Mouse (Mus musculus) hindbrain, embryonic 10.5 days (tissue): Measurements from ENCODE around the gene Syt9. TPM values are rescaled to one million over a fixed set of nuclear protein-coding genes. Genes with fewer than 3 reads are reported as not detected.
"Not testable (repeated sequence)": the region's sequence is repeated elsewhere in the genome, so short reads cannot be mapped to it uniquely, and the experiment has no call there.

Source experiments
- DNase-seq: peaks from one replicate; pipeline ENCODE4 v3.0.0-alpha.2; 2017; ENCODE audit warnings: low spot score
- H3K27ac ChIP-seq: fragments of 300-500 bp; sonication (generic); 2 replicates; pipeline ENCODE4 v1.5.1; 2016; ENCODE audit warnings: mild to moderate bottlenecking, moderate library complexity
- H3K27me3 ChIP-seq: fragments of 300-500 bp; sonication (generic); 2 replicates; pipeline ENCODE4 v1.6.1; 2016; ENCODE audit warnings: mild to moderate bottlenecking; ENCODE audit not compliant: poor library complexity, insufficient read depth, severe bottlenecking
- H3K36me3 ChIP-seq: fragments of 300-500 bp; sonication (generic); 2 replicates; pipeline ENCODE4 v1.6.1; 2016; ENCODE audit warnings: mild to moderate bottlenecking, moderate library complexity
- H3K4me1 ChIP-seq: fragments of 300-500 bp; sonication (generic); replicated peaks from 2 replicates; pipeline ENCODE4 v1.6.1; 2016; ENCODE audit warnings: mild to moderate bottlenecking
- H3K4me3 ChIP-seq: fragments of 300-500 bp; sonication (generic); 2 replicates; pipeline ENCODE4 v1.5.1; 2016; ENCODE audit warnings: mild to moderate bottlenecking, moderate library complexity
- H3K9me3 ChIP-seq: fragments of 300-500 bp; sonication (generic); 2 replicates; pipeline ENCODE4 v1.6.1; 2016; ENCODE audit warnings: mild to moderate bottlenecking, moderate library complexity
- WGBS: fragments of 180-500 bp; shearing (Covaris S2); methylation state at CpG from one replicate; pipeline ENCODE4 v1.1.7; 2016; 5-methylcytosine and 5-hydroxymethylcytosine counted together
- polyA plus RNA-seq: library from polyadenylated mRNA; unstranded; fragments of >200 nt; fragmentation: Nextera tagmentation; extraction: Ambion mirVana; gene quantifications from 2 replicates; pipeline ENCODE4 v1.2.1, GENCODE M21; 2016

The Syt9 gene
- polyA plus RNA-seq, 1 experiment from 2014 or later = 3.6 TPM

GRCm38 (mm10) chr7:107478979-107479965, 108.7 kb downstream of the Syt9 start:
- Histone ChIP-seq H3K9me3 (no peaks in the 10 kb centered on the region), H3K36me3 (no peaks in the 10 kb centered on the region), H3K27ac (no peak overlapping the region), H3K4me3 (no peak overlapping the region), H3K27me3 (no peaks in the 10 kb centered on the region), H3K4me1 (no peaks in the 10 kb centered on the region)
- 63% methylated on average over 7 of the region's 7 CpGs for WGBS
- DNase-seq = no peak

DNA sequence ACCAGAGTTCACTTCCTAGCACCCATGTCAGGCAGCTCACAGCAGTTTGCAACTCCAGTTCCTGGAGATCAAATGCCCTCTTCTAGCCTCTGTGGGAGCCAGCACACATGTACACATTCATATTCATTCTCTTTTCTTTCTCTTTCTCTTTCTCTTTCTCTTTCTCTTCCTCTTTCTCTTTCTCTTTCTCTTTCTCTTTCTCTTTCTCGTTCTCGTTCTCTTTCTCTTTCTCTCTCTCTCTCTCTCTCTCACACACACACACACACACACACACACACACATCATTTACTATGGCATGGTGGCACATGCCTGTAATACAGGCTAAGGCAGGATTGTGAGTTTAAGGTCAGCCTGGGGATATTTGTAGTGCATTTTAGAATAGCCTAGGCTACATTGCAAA, 115.2 kb downstream of the Syt9 start:
- H3K36me3 ChIP-seq, H3K9me3 ChIP-seq, H3K4me3 ChIP-seq, H3K27ac ChIP-seq, H3K27me3 ChIP-seq, H3K4me1 ChIP-seq, DNase-seq: not testable (repeated sequence)
- 84% methylated on average over 2 of the region's 2 CpGs for WGBS

GRCm38 (mm10) chr7:107495428-107495827, 124.9 kb downstream of the Syt9 start:
- Histone ChIP-seq H3K27ac (no peak overlapping the region), H3K4me1 (no peaks in the 10 kb centered on the region), H3K9me3 (no peaks in the 10 kb centered on the region), H3K36me3 (no peaks in the 10 kb centered on the region), H3K27me3 (no peaks in the 10 kb centered on the region), H3K4me3 (no peak overlapping the region)
- DNase-seq = no peak

GRCm38 (mm10) chr7:107496923-107497322, 126.4 kb downstream of the Syt9 start:
- Histone ChIP-seq H3K36me3 (no peaks in the 10 kb centered on the region), H3K4me3 (no peak overlapping the region), H3K9me3 (no peaks in the 10 kb centered on the region), H3K27me3 (no peaks in the 10 kb centered on the region), H3K27ac (no peak overlapping the region), H3K4me1 (no peaks in the 10 kb centered on the region)
- DNase-seq = no peak
- WGBS = 84% methylated on average over 7 of the region's 7 CpGs

DNA sequence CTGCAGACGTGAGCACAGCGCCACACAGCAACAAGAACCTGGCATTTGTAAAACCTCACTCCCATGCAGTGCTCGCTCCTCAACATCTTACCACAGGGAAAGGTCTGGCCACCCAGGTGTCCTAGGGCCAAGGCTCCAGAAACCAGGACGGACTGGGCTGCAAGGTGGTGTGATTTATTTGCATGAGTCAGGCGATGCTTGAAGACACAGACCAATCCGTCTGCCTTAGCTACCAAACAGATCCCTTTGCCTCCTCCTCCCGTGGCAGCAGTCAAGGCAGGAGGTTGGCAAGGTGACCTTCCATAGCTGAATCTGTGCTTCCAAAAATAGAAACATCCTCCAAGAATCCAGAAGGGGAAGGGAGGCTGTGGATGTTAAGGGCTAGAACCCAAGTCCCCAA, 130.1 kb downstream of the Syt9 start:
- H3K27ac ChIP-seq = no peak overlapping the region
- no peaks in the 10 kb centered on the region for H3K27me3 ChIP-seq
- H3K9me3 ChIP-seq = no peaks in the 10 kb centered on the region
- H3K4me3 ChIP-seq = no peak overlapping the region
- no peaks in the 10 kb centered on the region for H3K36me3 ChIP-seq
- no peaks in the 10 kb centered on the region for H3K4me1 ChIP-seq
- 85% methylated on average over 7 of the region's 7 CpGs for WGBS
- no peak for DNase-seq

DNA sequence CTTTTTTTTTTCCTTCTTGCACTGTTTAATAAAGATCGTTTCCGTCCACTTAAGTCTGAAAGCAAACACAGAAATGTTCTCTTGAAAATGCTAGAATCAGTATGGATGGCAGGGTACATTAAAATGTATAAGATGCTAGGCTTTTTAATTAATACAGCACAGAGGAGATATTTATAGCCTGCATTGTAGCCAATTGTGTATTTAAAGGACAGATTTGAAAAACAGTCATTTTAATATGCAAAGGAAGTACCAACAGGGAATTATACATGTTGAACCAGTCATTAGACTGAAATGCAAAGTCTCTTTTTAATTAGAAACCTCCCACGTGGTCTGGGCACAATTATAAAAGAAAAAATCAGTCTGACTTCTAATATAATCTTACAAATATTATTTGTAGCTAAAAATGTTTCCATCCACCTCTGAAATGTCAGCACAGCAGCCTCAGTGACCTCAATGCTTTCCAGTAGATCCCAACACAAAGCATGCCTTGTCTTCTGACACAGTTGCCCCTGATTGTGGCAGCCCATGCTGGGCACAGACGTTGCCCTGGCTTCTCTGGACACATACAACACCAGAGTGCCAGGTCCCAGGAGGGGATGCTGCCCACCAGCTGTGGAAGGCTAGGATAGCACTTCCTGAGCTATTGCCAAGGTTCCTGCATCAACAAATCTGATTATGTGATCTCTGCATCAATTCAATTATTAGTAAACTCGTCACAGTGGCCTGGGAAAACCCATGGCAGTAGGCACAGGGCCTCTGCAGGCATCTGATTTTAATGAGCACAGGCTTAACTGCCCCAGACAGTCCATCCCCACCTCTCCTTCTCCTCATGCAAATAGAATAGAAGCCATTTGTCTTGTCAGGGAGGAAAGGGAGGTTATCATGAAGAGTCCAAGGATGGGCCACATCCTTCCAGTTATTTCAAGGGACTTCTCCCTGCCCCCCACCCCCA, 134.5 kb downstream of the Syt9 start:
- no peaks in the 10 kb centered on the region for H3K4me1 ChIP-seq
- WGBS = 73% methylated on average over 5 of the region's 5 CpGs
- H3K27ac ChIP-seq = no peak overlapping the region
- H3K4me3 ChIP-seq = no peak overlapping the region
- H3K27me3 ChIP-seq = no peaks in the 10 kb centered on the region
- DNase-seq = no peak
- no peaks in the 10 kb centered on the region for H3K9me3 ChIP-seq
- no peaks in the 10 kb centered on the region for H3K36me3 ChIP-seq

DNA sequence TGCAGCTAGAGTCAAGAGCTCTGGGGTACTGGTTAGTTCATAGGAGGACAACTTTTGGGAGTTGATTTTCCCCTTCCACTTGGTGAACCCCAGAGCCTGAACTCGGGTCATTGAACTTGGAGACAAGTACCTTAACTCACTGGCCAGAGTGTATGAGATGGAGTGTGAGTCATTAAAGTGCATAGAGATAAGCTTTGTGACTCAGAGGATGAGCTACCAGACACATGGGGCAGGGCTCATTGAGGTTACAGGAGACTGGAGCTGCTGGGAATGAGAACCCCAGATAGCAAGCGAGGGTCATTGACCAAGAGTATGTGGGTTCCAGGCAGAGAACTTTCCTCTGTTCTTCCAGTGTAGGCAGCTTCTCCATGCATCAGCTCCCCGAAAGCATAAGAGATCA, 137.4 kb downstream of the Syt9 start:
- Histone ChIP-seq H3K27ac (no peak overlapping the region), H3K27me3 (no peaks in the 10 kb centered on the region), H3K4me1 (no peaks in the 10 kb centered on the region), H3K9me3 (no peaks in the 10 kb centered on the region), H3K4me3 (no peak overlapping the region), H3K36me3 (no peaks in the 10 kb centered on the region)
- DNase-seq = no peak
- WGBS = 82% methylated on average over 3 of the region's 3 CpGs

GRCm38 (mm10) chr7:107509740-107510139, 139.2 kb downstream of the Syt9 start:
- Histone ChIP-seq H3K4me1 (no peaks in the 10 kb centered on the region), H3K36me3 (no peaks in the 10 kb centered on the region), H3K9me3 (no peaks in the 10 kb centered on the region), H3K4me3 (no peak overlapping the region), H3K27ac (no peak overlapping the region), H3K27me3 (no peaks in the 10 kb centered on the region)
- no peak for DNase-seq
- 78% methylated on average over 3 of the region's 3 CpGs for WGBS

- H3K4me3 ChIP-seq = no peak overlapping the region
- H3K36me3 ChIP-seq = no peaks in the 10 kb centered on the region
- no peaks in the 10 kb centered on the region for H3K9me3 ChIP-seq
- no peak for DNase-seq
- 75% methylated on average over 8 of the region's 8 CpGs for WGBS
- no peak overlapping the region for H3K27ac ChIP-seq
- H3K4me1 ChIP-seq = no peaks in the 10 kb centered on the region
- H3K27me3 ChIP-seq = no peaks in the 10 kb centered on the region
These were observed 146.3 kb downstream of the Syt9 start for GRCm38 (mm10) chr7:107516704-107517410.

- 89% methylated on average over 12 of the region's 12 CpGs for WGBS
- no peak for DNase-seq
These were observed 148.9 kb downstream of the Syt9 start for GRCm38 (mm10) chr7:107519256-107520025.

GRCm38 (mm10) chr7:107521411-107521810, 150.9 kb downstream of the Syt9 start:
- H3K36me3 ChIP-seq = no peaks in the 10 kb centered on the region
- H3K9me3 ChIP-seq = no peaks in the 10 kb centered on the region
- H3K27me3 ChIP-seq = no peaks in the 10 kb centered on the region
- 81% methylated on average over 6 of the region's 6 CpGs for WGBS
- no peak for DNase-seq
- no peak overlapping the region for H3K4me3 ChIP-seq
- no peak overlapping the region for H3K27ac ChIP-seq
- H3K4me1 ChIP-seq = no peaks in the 10 kb centered on the region

More at GRCm38 (mm10) chr7:107519256-107520025, 148.9 kb downstream of the Syt9 start:
- Histone ChIP-seq H3K4me1 (no peaks in the 10 kb centered on the region), H3K27ac (no peak overlapping the region), H3K4me3 (no peak overlapping the region), H3K36me3 (no peaks in the 10 kb centered on the region), H3K27me3 (no peaks in the 10 kb centered on the region), H3K9me3 (no peaks in the 10 kb centered on the region)

GRCm38 (mm10) chr7:107526299-107526698, 155.8 kb downstream of the Syt9 start:
- no peak overlapping the region for H3K27ac ChIP-seq
- DNase-seq = peak; percentile 42
- no peaks in the 10 kb centered on the region for H3K9me3 ChIP-seq
- H3K4me1 ChIP-seq = no peaks in the 10 kb centered on the region
- H3K4me3 ChIP-seq = no peak overlapping the region
- no peaks in the 10 kb centered on the region for H3K27me3 ChIP-seq
- H3K36me3 ChIP-seq = no peaks in the 10 kb centered on the region
- WGBS = 29% methylated on average over 1 of the region's 1 CpGs
